Mouse (Mus musculus) WW6 (cell line): ENCODE data around the gene Epb42.
"Not testable (repeated sequence)": the region's sequence is repeated elsewhere in the genome, so short reads cannot be mapped to it uniquely, and the experiment has no call there.

Source experiments
- DNase-seq: peaks from one replicate; pipeline ENCODE4 v3.0.0-alpha.2; 2013; ENCODE audit warnings: low read depth, low spot score

The Epb42 gene

DNA sequence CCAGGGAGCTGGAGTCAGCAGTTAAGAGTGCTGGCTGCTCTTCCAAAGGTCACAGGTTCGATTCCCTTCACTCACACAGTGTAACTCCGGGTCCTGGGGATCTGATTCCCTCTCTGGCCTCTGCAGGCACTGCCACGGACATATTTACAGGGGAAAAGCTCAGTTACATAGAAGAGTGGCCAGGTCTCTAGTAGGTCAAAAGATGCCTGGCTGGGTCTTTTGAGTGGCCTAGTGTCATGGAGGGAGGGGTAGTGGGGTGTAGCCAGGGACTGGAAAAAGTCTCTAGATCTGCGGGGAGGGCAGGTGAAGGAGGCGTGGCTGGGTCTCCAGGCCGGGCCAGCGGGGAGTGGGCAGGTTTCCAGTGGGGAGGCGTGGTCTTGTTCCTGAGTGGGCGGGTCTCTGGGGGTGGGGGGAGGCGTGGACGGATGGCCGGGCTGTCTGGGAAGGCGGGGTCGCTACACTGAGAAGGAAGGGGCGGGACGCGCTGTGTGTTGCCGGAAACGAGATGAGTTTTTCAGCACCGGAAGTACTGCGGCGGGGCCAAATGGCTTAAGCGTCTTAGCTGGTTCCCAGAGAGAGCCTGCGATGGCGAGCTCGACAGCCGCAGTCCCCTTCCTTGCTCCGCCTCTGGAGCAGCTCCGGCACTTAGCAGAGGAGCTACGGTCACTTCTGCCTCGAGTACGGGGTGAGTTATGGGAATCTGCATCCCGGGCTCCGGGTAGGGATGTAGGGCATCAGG, 28.8 kb downstream of the Epb42 start, which contains the start of gene Ccndbp1:
Gene Ccndbp1, plus strand, starts transcription at position 479 of the 739 bp plus-strand sequence.
- DNase-seq: peak; percentile 84

DNA sequence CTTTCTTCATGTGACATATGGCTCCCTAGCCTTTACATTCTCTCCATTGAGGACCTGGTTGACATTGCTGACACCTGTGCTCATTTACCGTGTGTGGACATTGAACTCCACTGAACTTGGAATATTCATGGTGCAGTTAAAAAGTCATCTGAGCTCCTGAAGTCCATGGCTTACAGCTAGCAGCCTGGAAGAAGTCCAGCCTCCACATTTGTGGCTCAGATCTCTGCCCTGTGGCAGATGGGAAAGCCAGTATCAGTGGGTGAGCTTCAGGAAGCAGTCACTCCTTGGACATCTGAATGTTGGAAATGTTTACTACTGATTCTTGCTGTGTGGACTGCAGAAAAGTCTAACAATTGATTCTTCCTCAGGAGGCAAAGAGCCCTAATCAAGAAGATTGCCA, 29.9 kb downstream of the Epb42 start:
- DNase-seq: no peak

DNA sequence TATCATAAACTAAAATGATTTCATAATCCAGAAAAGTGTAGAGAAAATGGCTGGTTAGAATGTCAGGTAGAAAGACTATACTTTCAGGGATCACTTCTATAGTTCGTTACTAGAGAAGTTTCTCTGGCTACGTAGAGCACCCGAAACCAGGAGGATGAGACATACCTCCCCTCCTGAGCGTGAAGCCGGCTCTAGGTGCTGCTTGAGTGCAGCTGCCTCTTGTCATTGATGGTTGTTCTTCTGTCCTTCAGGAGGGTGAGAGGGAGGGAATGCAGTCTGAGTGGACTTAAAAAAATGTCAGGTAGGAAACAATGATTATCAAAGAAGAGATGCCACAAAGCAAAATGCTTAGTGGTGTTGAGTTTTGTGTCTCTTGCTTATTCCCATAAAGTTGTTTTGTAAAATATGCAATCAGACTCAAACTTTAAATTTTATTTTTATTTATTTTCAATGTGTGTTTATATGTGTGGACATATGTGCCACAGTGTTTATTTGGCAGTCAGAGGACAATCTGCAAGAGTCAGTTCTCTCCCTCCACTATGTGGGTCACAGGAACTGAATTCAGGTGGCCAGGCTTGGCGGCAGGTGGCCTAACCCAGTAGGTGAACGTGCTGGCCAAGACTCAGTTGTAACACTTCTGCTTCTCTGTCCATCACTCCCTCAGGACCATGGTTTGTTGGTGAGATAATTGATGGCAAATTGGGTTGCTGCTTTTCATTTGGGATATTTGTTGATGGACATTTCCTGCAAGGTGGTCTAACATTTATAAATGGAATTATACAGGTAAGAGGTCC, 32.7 kb downstream of the Epb42 start:
- no peak for DNase-seq

DNA sequence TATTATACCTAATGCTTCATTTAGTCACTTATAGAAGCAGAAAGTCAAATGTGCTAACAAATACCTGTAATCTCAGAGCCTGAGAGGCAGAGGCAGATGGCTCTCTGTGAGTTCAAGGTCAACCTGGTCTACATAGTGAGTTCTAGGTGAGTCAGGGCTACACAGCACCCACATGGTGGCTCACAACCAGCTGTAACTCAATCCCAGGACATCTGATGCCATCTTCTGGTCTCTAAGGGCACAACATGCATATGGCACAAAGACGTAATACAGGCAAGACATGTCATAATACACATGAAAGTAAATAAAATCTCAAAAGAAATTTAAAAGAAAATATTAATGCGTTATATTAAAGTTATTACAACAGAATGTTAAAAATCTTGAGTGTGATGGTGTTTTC, 33.3 kb downstream of the Epb42 start:
- no peak for DNase-seq

DNA sequence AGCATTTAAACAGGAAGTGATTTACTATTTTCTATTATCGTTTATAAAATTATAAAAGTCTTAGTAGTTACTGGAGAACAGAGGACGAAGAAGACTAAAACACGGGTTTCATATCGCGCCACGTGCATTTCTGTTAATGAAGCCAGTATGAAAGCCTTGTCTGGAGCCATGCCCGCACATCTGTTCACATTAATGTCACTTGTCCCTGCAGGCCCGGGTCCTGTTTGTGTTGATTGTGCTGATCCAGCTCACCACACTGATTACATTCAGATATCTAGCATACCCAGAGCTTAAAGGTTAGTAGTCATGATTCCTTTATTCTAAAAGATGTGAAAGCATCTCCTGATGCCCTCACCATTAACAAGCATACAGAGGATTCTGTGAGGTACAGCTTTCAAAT, 38.0 kb downstream of the Epb42 start:
- no peak for DNase-seq

DNA sequence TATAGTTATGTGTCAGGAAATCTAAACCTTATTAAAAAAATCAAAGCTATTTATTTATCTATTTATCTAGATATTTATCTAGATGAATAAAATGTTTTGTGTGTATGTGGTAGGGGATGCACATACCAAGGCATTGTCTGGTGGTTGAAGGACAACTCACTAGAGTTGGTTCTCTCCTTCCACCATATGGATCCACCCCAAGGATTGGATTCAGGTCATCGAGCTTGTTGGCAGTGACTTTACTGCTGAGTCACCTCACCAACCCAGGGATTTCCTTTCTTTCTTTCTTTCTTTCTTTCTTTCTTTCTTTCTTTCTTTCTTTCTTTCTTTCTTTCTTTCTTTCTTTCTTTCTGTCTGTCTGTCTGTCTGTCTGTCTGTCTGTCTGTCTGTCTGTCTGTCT, 40.3 kb downstream of the Epb42 start:
- not testable (repeated sequence) for DNase-seq

DNA sequence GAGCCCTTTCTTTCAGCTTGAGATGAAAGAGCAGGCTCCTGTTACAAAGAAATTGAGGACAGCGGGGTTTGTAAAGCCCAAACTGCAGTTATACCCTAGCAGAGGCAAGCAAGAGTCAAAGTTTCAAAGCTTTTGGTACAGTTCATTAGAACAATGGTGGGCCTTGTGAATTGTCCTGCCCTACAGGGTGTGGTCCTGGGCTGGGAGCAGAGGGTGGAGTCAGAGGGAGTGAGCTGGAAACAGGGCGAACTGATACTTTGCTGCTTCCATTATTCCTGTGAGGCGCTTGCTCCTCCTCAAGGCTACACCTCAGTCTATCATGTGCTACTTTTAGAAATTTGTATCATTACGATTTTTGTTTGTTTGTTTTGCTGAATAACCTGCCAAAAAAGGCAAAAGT, 45.7 kb downstream of the Epb42 start:
- DNase-seq: no peak

DNA sequence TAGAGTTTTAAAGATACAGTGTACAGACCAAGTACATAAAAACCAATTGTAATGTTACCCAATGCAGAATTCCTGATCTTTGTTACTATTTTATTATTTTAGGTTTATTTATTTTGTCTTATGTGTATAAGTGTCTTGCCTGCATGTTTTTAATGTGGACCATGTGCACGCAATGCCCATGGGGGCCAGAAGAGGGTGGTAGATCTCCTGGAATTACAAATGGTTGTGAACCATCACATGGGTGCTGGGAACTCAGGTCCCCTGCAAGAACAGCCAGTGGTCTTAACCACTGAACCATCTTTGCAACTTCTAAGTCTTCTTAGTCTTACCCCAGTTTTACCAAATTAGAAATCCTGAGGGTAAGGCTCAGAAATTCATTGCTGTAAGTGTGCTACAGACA, 51.6 kb downstream of the Epb42 start:
- no peak for DNase-seq

DNA sequence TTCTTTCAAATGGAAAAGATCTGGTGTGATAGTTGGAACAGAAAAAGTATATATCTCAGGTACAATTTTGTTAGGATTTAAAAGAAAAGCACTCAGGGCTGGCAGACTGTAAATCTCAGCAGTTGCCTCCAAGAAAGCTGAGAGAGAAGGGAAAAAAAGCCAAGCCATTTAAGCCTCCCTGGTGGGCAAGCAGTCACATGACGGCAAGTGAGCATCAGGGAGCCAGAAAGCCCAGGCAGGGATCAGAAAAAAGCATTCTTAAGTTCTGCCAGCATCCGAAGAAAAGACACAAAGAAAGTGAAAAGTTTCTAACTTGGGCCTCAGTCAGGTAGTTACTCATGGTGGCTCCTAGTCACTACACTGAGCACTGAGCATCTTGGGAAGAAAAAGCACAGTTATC, 53.3 kb downstream of the Epb42 start:
- no peak for DNase-seq

DNA sequence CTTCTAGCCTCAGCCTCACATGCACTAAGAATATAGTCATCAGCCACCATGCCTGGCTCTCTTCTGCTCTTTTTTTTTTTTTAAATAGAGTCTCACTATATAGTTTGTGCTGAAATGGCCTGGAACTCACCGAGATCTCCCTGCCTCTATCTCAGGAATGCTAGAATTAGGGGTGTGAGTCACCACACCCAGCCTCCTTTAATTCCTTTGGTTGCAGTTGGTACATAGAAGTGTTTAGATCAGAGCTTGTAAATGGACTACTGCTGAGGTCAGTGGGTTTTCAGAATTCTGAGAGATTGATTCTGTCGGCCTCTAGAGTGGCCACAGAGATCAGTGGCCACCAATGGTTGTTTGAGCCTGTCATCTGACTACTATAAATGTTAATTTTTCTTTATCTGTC, 56.0 kb downstream of the Epb42 start:
- no peak for DNase-seq

DNA sequence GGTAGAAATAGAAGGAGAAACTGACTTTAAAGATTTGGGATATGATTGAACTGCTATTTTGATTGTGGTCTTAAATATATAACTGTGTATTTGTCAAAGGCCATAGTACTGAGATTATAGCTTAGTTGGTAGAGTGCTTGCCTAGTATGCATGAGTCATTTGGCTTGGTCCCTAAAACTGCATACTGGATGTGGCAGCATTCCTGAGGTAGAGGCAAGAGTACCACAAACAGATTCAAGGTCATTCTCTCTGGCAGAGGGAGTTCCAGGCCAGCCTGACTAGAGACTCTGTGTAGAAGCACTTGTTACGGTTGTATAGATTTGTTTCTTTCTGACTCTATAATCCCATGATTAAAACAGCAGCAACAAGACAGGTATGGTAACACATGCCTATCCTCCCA, 57.1 kb downstream of the Epb42 start:
- no peak for DNase-seq

DNA sequence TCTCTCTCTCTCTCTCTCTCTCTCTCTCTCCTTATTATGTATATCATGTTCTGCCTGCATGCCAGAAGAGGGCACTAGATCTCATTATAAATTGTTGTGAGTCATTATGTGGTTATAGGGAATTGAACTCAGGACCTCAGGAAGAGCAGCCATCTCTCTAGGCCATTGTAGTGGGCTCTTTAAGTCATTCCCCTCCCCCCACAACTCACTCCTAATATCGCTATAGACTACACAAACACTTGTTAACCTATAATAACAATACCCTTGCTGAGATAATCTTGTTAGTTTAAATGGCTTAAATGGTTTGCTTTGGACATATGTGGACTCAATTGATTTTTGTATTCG, 58.2 kb downstream of the Epb42 start:
- DNase-seq: no peak

DNA sequence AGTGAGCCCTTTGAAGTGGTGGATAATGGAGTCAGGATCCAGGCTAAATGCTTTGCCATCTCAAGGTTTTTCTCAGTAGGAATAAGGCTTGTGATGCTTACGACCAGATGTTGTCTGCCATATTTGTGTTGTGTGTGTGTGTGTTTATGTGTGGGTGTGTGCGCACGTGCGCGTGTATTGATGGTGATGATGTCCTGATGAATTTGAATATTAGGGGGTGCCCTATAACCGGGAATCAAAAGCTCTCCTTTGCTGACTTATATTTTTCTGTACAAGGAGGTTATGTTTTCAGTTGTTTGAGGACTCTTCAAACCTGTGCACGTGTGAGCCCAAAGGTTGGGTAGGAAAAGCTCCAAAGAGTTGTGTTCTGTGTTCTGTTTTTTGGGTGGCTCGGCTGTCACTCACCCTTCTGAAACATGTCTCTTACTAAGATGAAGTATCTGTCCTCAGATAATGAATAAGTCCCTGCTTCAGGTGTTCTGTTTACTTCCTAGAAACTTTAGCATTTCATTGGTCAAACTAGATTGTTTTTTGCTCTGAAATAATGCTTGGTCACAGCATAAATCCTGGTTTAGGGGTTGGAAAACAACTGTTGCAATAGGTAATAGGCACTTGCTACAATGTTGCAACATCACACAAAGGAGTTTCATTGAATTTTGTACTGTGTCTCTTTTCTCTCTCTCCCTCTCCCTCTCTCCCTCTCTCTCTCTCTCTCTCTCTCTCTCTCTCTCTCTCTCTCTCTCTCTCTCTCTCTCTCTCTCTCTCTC, 58.8 kb downstream of the Epb42 start:
- DNase-seq: no peak

DNA sequence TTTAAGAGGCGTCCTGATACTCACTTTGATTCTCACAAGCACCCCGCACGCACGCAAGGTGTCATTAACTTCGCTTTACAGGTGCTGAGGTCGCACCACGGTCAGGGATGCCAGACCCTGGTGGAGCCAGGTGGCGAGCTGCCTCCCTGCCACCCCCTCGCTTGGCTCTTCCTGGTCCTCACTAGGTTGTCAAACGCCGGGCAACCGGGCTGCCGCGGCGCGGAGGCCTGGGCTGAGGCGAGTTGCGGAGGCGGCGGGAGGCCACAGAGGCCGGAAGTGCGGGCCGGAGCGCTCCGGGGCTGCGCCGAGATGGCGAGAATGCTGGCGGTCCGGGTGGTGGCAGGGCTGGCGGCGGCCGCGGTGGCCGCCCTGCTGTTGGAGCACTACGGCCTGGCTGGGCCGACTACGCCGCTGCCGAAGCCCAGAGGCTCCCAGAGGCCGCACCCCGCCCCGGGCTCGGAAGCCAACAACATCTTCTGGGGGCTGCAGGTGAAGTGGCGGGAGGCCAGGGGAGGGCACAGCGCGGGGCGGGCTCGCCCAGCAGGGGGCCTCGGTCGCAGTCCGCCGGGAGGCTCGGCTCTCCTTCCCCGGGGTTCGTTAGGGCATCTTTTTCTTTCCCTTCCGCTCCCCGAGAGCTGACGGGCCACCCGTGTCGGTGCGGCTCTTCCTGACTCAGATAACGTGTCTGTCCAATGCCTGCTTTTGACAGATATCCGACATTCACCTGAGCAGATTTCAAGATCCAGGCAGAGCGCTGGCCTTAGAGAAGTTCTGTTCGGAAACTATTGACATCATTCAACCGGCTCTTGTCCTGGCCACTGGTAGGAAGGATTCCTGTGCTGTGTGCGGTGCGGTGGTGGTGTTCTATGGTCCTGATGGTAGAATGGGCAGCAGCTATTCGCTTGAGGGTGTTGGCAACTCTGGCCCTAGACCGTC, 59.6 kb downstream of the Epb42 start, which contains the start of gene Tmem62:
Gene Tmem62, plus strand, starts transcription at position 28 of the 936 bp plus-strand sequence.
- no peak for DNase-seq

DNA sequence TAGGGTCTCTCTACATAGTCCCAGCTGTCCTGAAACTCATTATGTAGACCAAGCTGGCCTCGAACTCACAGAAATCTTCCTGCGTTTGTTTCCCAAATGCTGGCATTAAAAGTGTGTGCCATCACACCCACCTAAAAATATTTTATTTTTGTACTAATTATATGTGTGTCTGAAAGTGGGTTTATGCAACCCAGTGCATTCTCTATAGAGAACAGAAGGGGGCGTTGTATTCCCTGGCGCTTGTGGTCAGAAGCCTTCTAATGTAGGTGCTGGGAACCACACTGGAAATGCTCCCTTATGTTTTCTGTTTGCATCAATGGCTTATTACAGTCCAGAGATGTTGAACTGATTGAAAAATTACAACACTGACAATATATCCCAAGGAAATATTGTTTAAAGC, 60.6 kb downstream of the Epb42 start:
- no peak for DNase-seq

DNA sequence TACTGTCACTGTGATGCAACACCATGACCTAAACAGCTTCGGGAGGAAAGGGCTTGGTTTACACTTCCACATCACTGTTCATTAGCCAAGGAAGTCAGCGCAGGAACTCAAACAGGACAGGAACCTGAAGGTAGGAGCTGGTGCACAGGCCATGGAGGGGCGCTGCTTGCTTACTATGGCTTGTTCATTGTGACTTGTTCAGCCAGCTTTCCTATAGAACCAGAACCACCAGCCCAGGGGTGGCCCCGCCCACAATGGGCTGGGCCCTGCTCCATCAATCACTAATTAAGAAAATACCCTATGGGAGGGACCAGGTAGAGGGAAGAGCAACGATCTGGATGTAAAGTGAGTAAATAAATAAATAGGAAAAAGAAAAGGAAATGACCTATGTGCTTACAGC, 63.9 kb downstream of the Epb42 start:
- peak; percentile 59 for DNase-seq

DNA sequence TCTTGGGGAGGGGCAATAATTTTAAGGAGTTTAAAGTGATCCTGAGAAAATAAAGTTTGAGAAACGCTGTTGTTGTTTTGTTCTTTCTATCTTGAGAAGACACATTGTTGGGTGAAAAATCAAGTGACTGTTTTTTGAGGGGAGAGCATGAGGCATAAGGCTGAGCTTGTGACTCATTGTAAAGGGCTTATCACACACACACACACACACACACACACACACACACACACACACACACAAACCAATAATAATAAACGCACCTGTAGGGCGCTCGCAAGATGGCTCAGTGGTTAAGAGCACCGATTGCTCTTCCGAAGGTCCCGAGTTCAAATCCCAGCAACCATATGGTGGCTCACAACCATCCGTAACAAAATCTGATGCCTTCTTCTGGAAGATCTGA, 64.6 kb downstream of the Epb42 start:
- DNase-seq: not testable (repeated sequence)

DNA sequence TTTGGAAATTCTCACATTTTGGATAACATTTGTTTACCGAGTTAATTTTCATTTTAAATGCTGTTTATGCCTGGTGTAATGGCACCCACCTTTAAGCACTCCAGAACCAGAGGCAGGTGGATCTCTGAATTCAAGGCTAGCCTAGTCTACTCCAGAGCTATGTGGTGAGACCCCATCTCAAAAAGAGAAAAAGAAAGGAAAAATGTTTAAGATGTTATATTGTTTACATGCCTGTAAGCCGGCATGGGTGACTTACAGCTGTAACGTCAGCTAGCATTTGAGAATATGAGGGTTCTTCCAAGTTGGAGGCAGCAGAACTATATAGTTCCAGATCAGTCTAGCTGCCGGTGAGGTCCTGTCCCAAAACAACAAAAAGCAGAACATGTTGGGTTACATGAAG, 65.1 kb downstream of the Epb42 start:
- no peak for DNase-seq

DNA sequence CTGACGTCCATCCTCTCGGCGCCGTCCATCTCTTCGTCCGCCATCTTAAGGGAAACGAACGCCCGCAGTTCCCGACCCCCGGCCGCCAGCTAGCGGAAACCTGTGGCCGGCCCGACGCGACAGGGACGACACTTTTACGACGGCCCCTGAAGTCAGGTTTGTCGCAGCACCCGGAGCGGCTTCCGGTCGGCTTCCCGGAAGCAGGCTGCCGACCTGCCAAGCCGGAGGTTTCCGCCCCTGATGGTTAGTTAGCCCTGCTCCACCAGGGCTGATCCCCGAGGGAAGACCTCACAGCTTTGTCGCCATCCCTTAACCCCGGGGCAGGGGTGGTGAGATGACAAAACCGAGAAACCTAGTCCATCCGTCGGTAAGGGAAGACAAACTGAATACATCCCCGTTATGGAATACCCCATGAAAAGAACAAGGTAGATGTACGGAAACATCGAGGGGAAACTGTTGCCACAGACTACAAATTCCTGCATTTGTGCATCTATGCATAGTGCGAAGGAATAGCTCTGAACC, 66.3 kb downstream of the Epb42 start, which contains the start of gene Ubr1:
Gene Ubr1, minus strand, starts transcription at position 157 of the 522 bp plus-strand sequence.
- DNase-seq: peak; percentile 69

DNA sequence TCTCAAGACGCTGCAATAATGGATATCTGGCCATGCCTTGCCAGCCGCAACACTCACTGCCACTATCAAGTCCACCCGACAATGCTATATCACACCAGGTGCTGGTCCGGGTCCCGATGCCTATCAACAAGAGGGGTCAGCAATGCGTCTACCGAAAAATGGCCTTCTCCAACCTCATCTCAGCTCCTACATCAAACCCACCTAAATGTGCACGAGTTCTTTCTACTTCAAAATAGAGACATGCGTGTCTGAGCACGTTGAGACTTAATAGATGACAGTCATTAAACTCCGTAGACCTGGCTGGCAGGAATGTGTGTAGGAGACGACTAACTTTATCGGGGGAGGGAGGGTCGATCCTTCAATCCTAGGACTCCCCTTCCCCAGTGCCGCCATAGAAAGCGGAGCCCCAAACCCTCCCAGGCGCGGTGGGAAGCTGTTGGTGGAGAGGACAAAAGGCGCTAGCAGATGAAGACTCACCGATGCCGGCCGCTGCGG, 66.8 kb downstream of the Epb42 start:
- no peak for DNase-seq
